Mouse (Mus musculus): ENCODE data around the gene 0610012G03Rik.

- TF ChIP-seq CTCF (IDR thresholded peaks at IDR 0.05; ENCODE audit: extremely low read depth, insufficient read depth, insufficient read length, insufficient replicate concordance) (no peak), POLR2A (IDR thresholded peaks at IDR 0.05; ENCODE audit: low read depth, low read length) (no peak)
Measured at GRCm38 (mm10) chr16:31992039-31992438, 43.7 kb upstream of the 0610012G03Rik start.
